Mouse (Mus musculus): ENCODE measurements at regions not wholly inside any gene's neighbourhood (a gene's known extent, or its start where the extent isn't known, plus 50 kb on each side); places are given as distances from the start of the nearest gene placed in this dataset.

- peak; percentile 82 for ATAC-seq
- Histone ChIP-seq H3K36me3 (ENCODE audit: control insufficient read depth, insufficient read depth) (no peaks in the 10 kb centered on the region), H3K4me1 (replicated peaks; ENCODE audit: control insufficient read depth, insufficient read depth, low read length) (no peaks in the 10 kb centered on the region; the same call in none of the 2 replicates), H3K27me3 (replicated peaks; ENCODE audit: control insufficient read depth, insufficient read depth, low read length) (no peaks in the 10 kb centered on the region), H3K9me3 (ENCODE audit: control insufficient read depth) (no peaks in the 10 kb centered on the region), H3K9ac (ENCODE audit: low read depth, low read length) (no peak overlapping the region), H3K4me3 (ENCODE audit: low read depth, low read length) (no peak overlapping the region), H3K4me2 (replicated peaks; ENCODE audit: low read depth) (peak overlapping the region; percentile 22; the same call in 1 of the 2 replicates), H3K27ac (ENCODE audit: low read depth, low read length) (peak overlapping the region; percentile 58; the same call in 1 of the 2 replicates)
- no peak for TF ChIP-seq CTCF (IDR thresholded peaks at IDR 0.05; ENCODE audit: low read depth)
- 19% methylated on average over 9 of the region's 9 CpGs for WGBS
Observed at GRCm38 (mm10) chr13:63951922-63952734, 136.9 kb downstream of the Hsd17b3 start.

- no peak overlapping the region for H3K4me3 ChIP-seq (ENCODE audit: low read depth, low read length)
- TF ChIP-seq CTCF (IDR thresholded peaks at IDR 0.05; ENCODE audit: low read depth) = no peak
- no peaks in the 10 kb centered on the region for H3K36me3 ChIP-seq (ENCODE audit: control insufficient read depth, insufficient read depth)
- no peak for ATAC-seq
- WGBS = 46% methylated on average over 8 of the region's 8 CpGs
- H3K27ac ChIP-seq (ENCODE audit: low read depth, low read length) = no peak overlapping the region
- H3K9me3 ChIP-seq (ENCODE audit: control insufficient read depth) = no peaks in the 10 kb centered on the region
- H3K4me1 ChIP-seq (replicated peaks; ENCODE audit: control insufficient read depth, insufficient read depth, low read length) = no peaks in the 10 kb centered on the region; the same call in none of the 2 replicates
- no peak overlapping the region for H3K4me2 ChIP-seq (replicated peaks; ENCODE audit: low read depth)
- no peak overlapping the region for H3K9ac ChIP-seq (ENCODE audit: low read depth, low read length)
- H3K27me3 ChIP-seq (replicated peaks; ENCODE audit: control insufficient read depth, insufficient read depth, low read length) = no peaks in the 10 kb centered on the region
Observed at GRCm38 (mm10) chr13:63951136-63951535, 136.1 kb downstream of the Ercc6l2 start.
